Mouse (Mus musculus) lung, adult 2 months (tissue): ENCODE data around the gene Gm45140.

Source experiments
- CTCF ChIP-seq: fragments of 200-500 bp; IDR thresholded peaks from 2 replicates; pipeline ENCODE4 v1.5.1; 2011; ENCODE audit warnings: mild to moderate bottlenecking, low read length, control low read depth; ENCODE audit not compliant: insufficient read depth
- POLR2A ChIP-seq: fragments of 200-500 bp; IDR thresholded peaks from 2 replicates; pipeline ENCODE4 v1.6.1; 2011; ENCODE audit warnings: low read depth, mild to moderate bottlenecking, control low read depth, low read length, borderline replicate concordance; ENCODE audit errors: extremely low read depth

GRCm38 (mm10) chr6:87870440-87870839 is 34.8 kb upstream of the Gm45140 start:
- TF ChIP-seq CTCF (no peak), POLR2A (no peak)
